Mouse (Mus musculus): ENCODE measurements around the gene Cyp2a5.
"Not testable (repeated sequence)": the region's sequence is repeated elsewhere in the genome, so short reads cannot be mapped to it uniquely, and the experiment has no call there.

The Cyp2a5 gene

GRCm38 (mm10) chr7:26835059-26835458 is at the start of gene Cyp2a5:
Cyp2a5 (plus strand) TSS chr7:26835305.
- not testable (repeated sequence) for DNase-seq

- not testable (repeated sequence) for DNase-seq
Observed at GRCm38 (mm10) chr7:26786013-26786412, 49.1 kb upstream of the Cyp2a5 start.

- no peak for DNase-seq
Observed at GRCm38 (mm10) chr7:26789984-26790383, 45.1 kb upstream of the Cyp2a5 start.

GRCm38 (mm10) chr7:26800104-26800503 is 35.0 kb upstream of the Cyp2a5 start:
- DNase-seq = no peak

GRCm38 (mm10) chr7:26800996-26801395 is 34.1 kb upstream of the Cyp2a5 start:
- no peak for DNase-seq

- DNase-seq = no peak
Observed at GRCm38 (mm10) chr7:26808592-26808991, 26.5 kb upstream of the Cyp2a5 start, which contains the start of gene Cyp2g1. Cyp2g1 (plus strand) TSS chr7:26808892.

GRCm38 (mm10) chr7:26831556-26832292 is 3.4 kb upstream of the Cyp2a5 start:
- not testable (repeated sequence) for DNase-seq

- DNase-seq = not testable (repeated sequence)
Observed at GRCm38 (mm10) chr7:26832668-26833067, 2.4 kb upstream of the Cyp2a5 start.

- DNase-seq = not testable (repeated sequence)
Observed at GRCm38 (mm10) chr7:26843400-26843799, 8.3 kb downstream of the Cyp2a5 start.

- not testable (repeated sequence) for DNase-seq
Observed at GRCm38 (mm10) chr7:26850063-26850462, 15.0 kb downstream of the Cyp2a5 start.

GRCm38 (mm10) chr7:26878581-26878980 is 43.5 kb downstream of the Cyp2a5 start:
- DNase-seq = not testable (repeated sequence)

GRCm38 (mm10) chr7:26880600-26880999 is 45.5 kb downstream of the Cyp2a5 start:
- not testable (repeated sequence) for DNase-seq
